Mouse (Mus musculus) forebrain, embryonic 13.5 days (tissue): ENCODE data around the gene Mfsd14a. TPM values are rescaled to one million over a fixed set of nuclear protein-coding genes. Genes with fewer than 3 reads are reported as not detected.

ENCODE experiments used
- ATAC-seq: fragments of 200-750 bp; cut with Nextera tagmentation; 2 replicates; pipeline ENCODE4 v1.8.0; 2017
- H3K27ac ChIP-seq: fragments of 300-500 bp; sonication (generic); 2 replicates; pipeline ENCODE4 v1.5.1; 2015; ENCODE audit warnings: inconsistent platforms, mild to moderate bottlenecking, moderate library complexity
- H3K27me3 ChIP-seq: fragments of 300-500 bp; sonication (generic); 2 replicates; pipeline ENCODE4 v1.6.1; 2015; ENCODE audit warnings: mild to moderate bottlenecking, inconsistent platforms
- H3K36me3 ChIP-seq: fragments of 300-500 bp; sonication (generic); 2 replicates; pipeline ENCODE4 v1.6.1; 2015; ENCODE audit warnings: mild to moderate bottlenecking, inconsistent platforms; ENCODE audit not compliant: poor library complexity, severe bottlenecking
- H3K4me1 ChIP-seq: fragments of 300-500 bp; sonication (generic); 2 replicates; pipeline ENCODE4 v1.6.1; 2015; ENCODE audit warnings: inconsistent platforms
- H3K4me2 ChIP-seq: fragments of 300-500 bp; sonication (generic); 2 replicates; pipeline ENCODE4 v1.6.1; 2015; ENCODE audit warnings: inconsistent platforms, mild to moderate bottlenecking, moderate library complexity
- H3K4me3 ChIP-seq: fragments of 300-500 bp; sonication (generic); 2 replicates; pipeline ENCODE4 v1.5.1; 2015; ENCODE audit warnings: mild to moderate bottlenecking, inconsistent platforms
- H3K9ac ChIP-seq: fragments of 300-500 bp; sonication (generic); 2 replicates; pipeline ENCODE4 v1.6.1; 2015; ENCODE audit warnings: mild to moderate bottlenecking, inconsistent platforms
- H3K9me3 ChIP-seq: fragments of 300-500 bp; sonication (generic); replicated peaks from 2 replicates; pipeline ENCODE4 v1.6.1; 2016; ENCODE audit warnings: inconsistent platforms
- WGBS: fragments of 180-500 bp; shearing (Covaris S2); methylation state at CpG from one replicate; pipeline ENCODE4 v1.1.7; 2015; 5-methylcytosine and 5-hydroxymethylcytosine counted together
- polyA plus RNA-seq: library from polyadenylated mRNA; unstranded; fragments of >200 nt; fragmentation: Nextera tagmentation; extraction: Ambion mirVana; gene quantifications from 2 replicates; pipeline ENCODE4 v1.2.1, GENCODE M21; 2015

The Mfsd14a gene
- polyA plus RNA-seq = 68.5 and 72.6 TPM in 2 replicates

DNA sequence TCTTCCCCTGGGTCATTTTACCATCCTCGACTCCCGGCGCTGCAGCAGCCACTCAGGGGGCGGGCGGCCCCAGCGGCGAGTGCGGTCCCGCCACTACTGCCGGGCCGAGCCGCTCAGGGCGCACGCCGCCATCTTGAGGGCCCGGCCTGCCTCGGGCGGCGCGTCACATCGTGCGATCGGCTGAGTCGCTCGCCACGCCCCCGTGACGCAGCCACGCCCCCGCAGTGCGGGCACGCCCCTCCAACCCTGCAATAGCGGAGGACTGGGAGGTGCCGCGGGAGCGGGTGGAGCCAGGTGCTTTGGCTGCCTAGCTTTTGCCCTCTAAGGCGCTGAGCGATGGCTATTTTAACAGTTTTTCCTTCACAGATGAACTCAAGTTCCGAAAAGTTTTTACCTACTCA is at the start of gene Mfsd14a:
Gene Mfsd14a, minus strand, starts transcription at position 215 of the 401 bp plus-strand sequence.
- no peaks in the 10 kb centered on the region for H3K27me3 ChIP-seq
- H3K9me3 ChIP-seq = no peaks in the 10 kb centered on the region
- H3K4me3 ChIP-seq = peak within 1 kb of the TSS; percentile 97
- ATAC-seq = peak; percentile 100
- peak within 1 kb of the TSS; percentile 91 for H3K27ac ChIP-seq
- no peaks in the 10 kb centered on the region for H3K36me3 ChIP-seq
- peaks cover 35% of the 10 kb centered on the region for H3K4me1 ChIP-seq
- peak within 1 kb of the TSS; percentile 96 for H3K9ac ChIP-seq
- peak within 1 kb of the TSS; percentile 72 for H3K4me2 ChIP-seq
- WGBS = under 1% methylated on average over 30 of the region's 39 CpGs

DNA sequence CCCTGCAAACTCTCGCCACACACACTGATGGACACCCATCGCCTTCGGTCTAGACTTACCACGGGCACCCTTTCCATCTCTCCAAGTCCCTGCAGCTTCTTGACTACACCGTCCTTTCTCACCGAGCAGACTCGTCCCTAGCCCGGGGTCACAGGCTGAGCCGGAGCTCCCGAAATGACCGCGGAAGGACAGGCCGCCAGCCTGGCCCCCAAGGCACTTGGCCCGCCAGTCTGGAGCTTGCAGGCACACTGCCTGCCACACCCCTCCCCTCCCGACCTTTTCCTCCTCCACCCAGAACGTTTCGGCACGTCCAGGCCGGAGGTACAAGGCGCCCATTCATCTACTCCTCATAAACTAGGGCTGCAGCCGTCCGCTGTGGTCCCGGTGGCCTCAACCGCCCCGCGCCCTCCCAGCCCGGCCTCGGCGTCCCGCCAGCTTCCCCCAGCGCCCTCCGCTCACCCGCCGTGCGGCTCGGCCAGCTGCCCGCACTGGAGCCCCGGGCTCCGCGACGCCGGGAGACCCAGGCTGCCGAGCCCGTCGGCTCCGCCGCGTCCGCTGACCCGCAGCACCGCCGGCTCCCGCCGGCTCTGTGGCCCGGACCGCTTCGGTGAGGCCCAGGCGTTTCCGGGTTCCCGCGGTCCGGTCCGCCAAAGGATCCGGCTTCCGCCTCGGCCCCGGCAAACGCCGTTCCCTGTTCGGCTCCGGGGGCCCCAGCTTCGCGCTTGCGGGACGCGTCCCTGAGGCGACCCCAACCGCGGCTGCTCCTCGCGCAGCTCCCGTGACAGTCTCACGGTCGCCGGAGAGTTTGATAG is 49.4 kb upstream of the Mfsd14a start:
- Histone ChIP-seq H3K27me3 (peaks cover 15% of the 10 kb centered on the region), H3K27ac (peak overlapping the region; percentile 23; the same call in 1 of the 2 replicates)

DNA sequence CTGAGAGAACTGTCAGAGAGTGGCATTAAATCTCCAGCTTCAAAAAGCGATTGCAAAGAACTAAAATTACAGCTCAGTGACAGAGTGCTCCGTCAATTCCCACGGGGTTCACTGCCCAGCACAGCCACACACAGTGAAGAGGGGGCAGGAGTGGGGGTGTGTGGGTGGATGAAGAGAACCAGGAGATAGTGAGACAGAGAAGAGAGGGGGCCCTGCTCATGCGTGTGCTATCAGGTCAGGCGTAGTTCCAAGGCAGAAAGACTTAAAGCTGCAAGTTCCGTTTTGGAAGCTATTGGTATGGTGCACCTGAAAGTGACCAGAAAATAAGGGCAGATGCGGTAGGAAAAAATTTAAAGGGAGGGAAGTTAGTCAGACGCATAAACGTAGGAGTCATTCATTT is 48.5 kb upstream of the Mfsd14a start:
- no peaks in the 10 kb centered on the region for H3K9me3 ChIP-seq
- peak overlapping the region; percentile 81; the same call in 1 of the 2 replicates for H3K9ac ChIP-seq
- H3K4me3 ChIP-seq = peak overlapping the region; percentile 87
- peak overlapping the region; percentile 80 for H3K4me2 ChIP-seq
- WGBS = 62% methylated on average over 9 of the region's 9 CpGs
- no peak for ATAC-seq
- H3K4me1 ChIP-seq = peaks cover 14% of the 10 kb centered on the region
- H3K27ac ChIP-seq = no peak overlapping the region
- peaks cover 15% of the 10 kb centered on the region for H3K27me3 ChIP-seq
- no peaks in the 10 kb centered on the region for H3K36me3 ChIP-seq

More for the DNA sequence above, 49.4 kb upstream of the Mfsd14a start:
- under 1% methylated on average over 85 of the region's 85 CpGs for WGBS
- peak overlapping the region; percentile 87 for H3K4me3 ChIP-seq
- no peaks in the 10 kb centered on the region for H3K36me3 ChIP-seq
- H3K9me3 ChIP-seq = no peaks in the 10 kb centered on the region
- peak overlapping the region; percentile 81 for H3K9ac ChIP-seq
- peaks cover 14% of the 10 kb centered on the region for H3K4me1 ChIP-seq
- H3K4me2 ChIP-seq = peak overlapping the region; percentile 80
- peak; percentile 86 for ATAC-seq

DNA sequence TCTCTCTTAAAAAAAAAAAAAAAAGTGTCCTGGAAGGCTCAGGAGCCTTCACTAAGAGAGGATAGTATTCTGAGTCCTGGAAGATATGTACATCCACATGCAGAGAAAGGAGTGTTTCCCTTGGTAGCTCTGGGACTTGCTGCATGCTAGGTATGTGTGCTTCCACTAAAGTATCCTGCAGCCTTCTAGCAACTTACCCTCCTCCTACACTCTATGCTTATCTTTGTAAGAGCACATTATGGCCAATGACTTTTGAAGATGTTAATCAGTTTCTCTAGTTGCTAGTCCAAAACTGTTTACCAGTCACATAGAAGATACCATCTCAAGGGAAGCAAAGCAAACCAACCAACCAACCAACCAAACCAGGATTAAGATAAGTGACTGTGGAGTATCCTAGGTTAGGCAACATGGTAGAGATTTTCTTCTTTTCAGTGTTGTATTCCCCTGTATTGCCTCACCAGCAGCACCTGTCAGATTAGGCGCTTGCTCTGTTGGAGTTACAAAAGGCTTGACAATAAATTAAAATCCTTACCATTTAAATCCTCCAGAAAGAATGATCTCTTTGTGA is 43.2 kb upstream of the Mfsd14a start:
- no peak for ATAC-seq
- Histone ChIP-seq H3K4me1 (peaks cover under 1% of the 10 kb centered on the region; the same call in 1 of the 2 replicates), H3K27me3 (no peaks in the 10 kb centered on the region), H3K27ac (no peak overlapping the region), H3K4me2 (no peak overlapping the region), H3K4me3 (no peak overlapping the region), H3K9me3 (no peaks in the 10 kb centered on the region), H3K9ac (no peak overlapping the region), H3K36me3 (no peaks in the 10 kb centered on the region)
- WGBS = 78% methylated on average over 1 of the region's 1 CpGs

DNA sequence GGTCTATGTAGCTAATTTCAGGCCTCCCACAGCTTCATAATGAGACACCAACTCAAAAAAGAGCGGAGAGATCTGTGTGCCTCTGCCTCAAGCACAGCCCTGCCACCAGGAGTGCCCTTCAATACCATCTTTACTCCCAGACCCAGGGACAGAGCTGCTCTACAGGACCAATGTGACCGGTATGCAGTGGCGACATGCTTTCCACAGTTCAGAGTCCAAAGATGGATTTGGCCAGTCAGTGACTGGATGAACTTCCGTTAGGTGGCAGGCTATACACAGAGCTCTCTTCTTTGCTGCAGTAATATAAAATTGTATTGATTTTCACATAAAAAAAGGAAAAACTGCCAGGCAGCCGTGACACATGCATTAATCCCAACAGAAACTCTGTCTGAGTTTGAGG is 41.4 kb upstream of the Mfsd14a start:
- WGBS = 92% methylated on average over 5 of the region's 5 CpGs
- no peak overlapping the region for H3K27ac ChIP-seq
- H3K4me1 ChIP-seq = no peaks in the 10 kb centered on the region
- no peak for ATAC-seq
- no peaks in the 10 kb centered on the region for H3K27me3 ChIP-seq
- H3K4me2 ChIP-seq = no peak overlapping the region
- no peaks in the 10 kb centered on the region for H3K9me3 ChIP-seq
- H3K9ac ChIP-seq = no peak overlapping the region
- no peaks in the 10 kb centered on the region for H3K36me3 ChIP-seq
- H3K4me3 ChIP-seq = no peak overlapping the region

GRCm38 (mm10) chr3:116702647-116703272 is 40.3 kb upstream of the Mfsd14a start:
- Histone ChIP-seq H3K27ac (no peak overlapping the region), H3K4me2 (no peak overlapping the region), H3K4me3 (no peak overlapping the region), H3K4me1 (no peaks in the 10 kb centered on the region), H3K9me3 (no peaks in the 10 kb centered on the region), H3K9ac (no peak overlapping the region), H3K36me3 (no peaks in the 10 kb centered on the region), H3K27me3 (no peaks in the 10 kb centered on the region)
- no peak for ATAC-seq
- 81% methylated on average over 1 of the region's 1 CpGs for WGBS

DNA sequence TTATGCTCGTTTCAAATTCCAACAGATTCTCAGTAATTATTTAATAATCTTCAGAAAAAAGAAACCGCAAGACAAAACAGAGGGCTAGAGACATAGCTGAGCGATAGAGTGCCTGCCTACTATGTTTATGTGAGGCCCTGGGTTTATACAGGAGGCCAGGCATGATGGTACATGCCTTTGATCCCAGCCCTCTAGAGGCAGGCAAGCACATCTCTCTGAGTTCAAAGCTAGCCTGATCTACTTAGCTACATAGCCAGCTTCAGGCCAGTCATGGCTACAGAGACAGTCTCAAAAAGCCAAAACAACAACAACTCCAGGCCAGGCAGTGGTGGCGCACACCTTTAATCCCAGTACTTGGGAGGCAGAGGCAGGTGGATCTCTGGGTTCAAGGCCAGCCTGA is 39.1 kb upstream of the Mfsd14a start:
- no peak overlapping the region for H3K9ac ChIP-seq
- H3K27ac ChIP-seq = no peak overlapping the region
- H3K4me1 ChIP-seq = no peaks in the 10 kb centered on the region
- whole genome bisulfite sequencing = 97% methylated on average over 4 of the region's 4 CpGs
- no peak overlapping the region for H3K4me2 ChIP-seq
- no peaks in the 10 kb centered on the region for H3K36me3 ChIP-seq
- ATAC-seq = no peak
- H3K4me3 ChIP-seq = no peak overlapping the region
- H3K27me3 ChIP-seq = no peaks in the 10 kb centered on the region
- no peaks in the 10 kb centered on the region for H3K9me3 ChIP-seq

GRCm38 (mm10) chr3:116698786-116699185 is 36.3 kb upstream of the Mfsd14a start:
- Histone ChIP-seq H3K9ac (no peak overlapping the region), H3K4me2 (no peak overlapping the region), H3K9me3 (no peaks in the 10 kb centered on the region), H3K27ac (no peak overlapping the region), H3K4me1 (no peaks in the 10 kb centered on the region), H3K27me3 (no peaks in the 10 kb centered on the region), H3K4me3 (no peak overlapping the region), H3K36me3 (no peaks in the 10 kb centered on the region)
- no peak for ATAC-seq
- 58% methylated on average over 2 of the region's 2 CpGs for WGBS

- Histone ChIP-seq H3K27ac (no peak overlapping the region), H3K4me2 (no peak overlapping the region), H3K27me3 (no peaks in the 10 kb centered on the region), H3K36me3 (no peaks in the 10 kb centered on the region), H3K4me3 (no peak overlapping the region), H3K4me1 (no peaks in the 10 kb centered on the region), H3K9ac (no peak overlapping the region), H3K9me3 (no peaks in the 10 kb centered on the region)
- WGBS = 95% methylated on average over 2 of the region's 2 CpGs
- ATAC-seq = no peak
Observed at GRCm38 (mm10) chr3:116695666-116695985, 33.1 kb upstream of the Mfsd14a start.

GRCm38 (mm10) chr3:116694955-116695665 is 32.6 kb upstream of the Mfsd14a start:
- H3K4me3 ChIP-seq = no peak overlapping the region
- H3K4me1 ChIP-seq = no peaks in the 10 kb centered on the region
- ATAC-seq = no peak
- no peak overlapping the region for H3K4me2 ChIP-seq
- H3K27ac ChIP-seq = no peak overlapping the region
- no peaks in the 10 kb centered on the region for H3K27me3 ChIP-seq
- H3K9ac ChIP-seq = no peak overlapping the region
- WGBS = 90% methylated on average over 8 of the region's 8 CpGs
- H3K36me3 ChIP-seq = no peaks in the 10 kb centered on the region
- H3K9me3 ChIP-seq = no peaks in the 10 kb centered on the region

GRCm38 (mm10) chr3:116694312-116694711 is 31.8 kb upstream of the Mfsd14a start:
- Histone ChIP-seq H3K9me3 (no peaks in the 10 kb centered on the region), H3K27me3 (no peaks in the 10 kb centered on the region), H3K4me1 (no peaks in the 10 kb centered on the region), H3K9ac (no peak overlapping the region), H3K36me3 (no peaks in the 10 kb centered on the region), H3K4me3 (no peak overlapping the region), H3K4me2 (no peak overlapping the region), H3K27ac (no peak overlapping the region)
- 73% methylated on average over 3 of the region's 3 CpGs for WGBS
- no peak for ATAC-seq

DNA sequence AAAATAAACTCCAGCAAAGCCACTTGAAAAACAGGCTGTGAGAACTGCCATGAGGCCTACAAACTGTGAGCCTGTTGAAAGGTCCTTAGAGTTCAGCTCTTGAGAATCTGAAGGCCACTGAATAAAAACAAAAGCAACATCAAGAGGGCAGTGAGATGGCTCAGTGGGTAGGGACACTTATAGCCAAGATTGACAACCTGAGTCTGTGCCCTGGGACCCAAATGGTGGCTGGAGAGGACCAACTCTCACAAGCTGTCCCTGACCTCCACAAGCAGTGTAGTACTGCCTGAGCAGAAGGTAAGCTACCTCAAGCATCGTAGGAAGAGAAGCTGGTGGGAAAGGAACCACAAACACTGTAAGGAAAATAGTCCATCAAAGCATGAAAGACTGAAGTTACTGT is 18.7 kb upstream of the Mfsd14a start, which contains the start of gene Gm43191:
Gene Gm43191, minus strand, starts transcription at position 101 of the 400 bp plus-strand sequence.
- Histone ChIP-seq H3K9ac (no peak within 1 kb of the TSS), H3K9me3 (no peaks in the 10 kb centered on the region), H3K4me3 (no peak within 1 kb of the TSS), H3K4me2 (no peak within 1 kb of the TSS), H3K27me3 (no peaks in the 10 kb centered on the region), H3K36me3 (0 out of 2 replicates have a peak, but pooled peaks cover 3% of the 10 kb centered on the region), H3K4me1 (no peaks in the 10 kb centered on the region), H3K27ac (no peak within 1 kb of the TSS)
- ATAC-seq = no peak
- 86% methylated on average over 1 of the region's 1 CpGs for WGBS
